Mouse (Mus musculus) thymus, adult 2 months (tissue): Measurements from ENCODE around the gene Hipk4. TPM values are rescaled to one million over a fixed set of nuclear protein-coding genes. Genes with fewer than 3 reads are reported as not detected.

ENCODE experiments used
- DNase-seq: peaks from one replicate; pipeline ENCODE4 v3.0.0; 2021
- H3K27ac ChIP-seq: fragments of 200-500 bp; 2 replicates; pipeline ENCODE4 v1.5.1; 2012; ENCODE audit warnings: low read length, control low read depth; ENCODE audit not compliant: control insufficient read depth, insufficient read depth
- H3K27me3 ChIP-seq: fragments of 200-500 bp; 2 replicates; pipeline ENCODE4 v1.6.1; 2012; ENCODE audit warnings: mild to moderate bottlenecking, low read length, moderate library complexity, mixed read lengths; ENCODE audit not compliant: control insufficient read depth, insufficient read depth
- H3K36me3 ChIP-seq: fragments of 200-500 bp; 2 replicates; pipeline ENCODE4 v1.6.1; 2012; ENCODE audit warnings: mild to moderate bottlenecking, low read length, moderate library complexity; ENCODE audit not compliant: control insufficient read depth, insufficient read depth
- H3K4me1 ChIP-seq: fragments of 200-500 bp; replicated peaks from 2 replicates; pipeline ENCODE4 v1.6.1; 2012; ENCODE audit warnings: low read length; ENCODE audit not compliant: control insufficient read depth, insufficient read depth
- H3K4me3 ChIP-seq: fragments of 200-500 bp; 2 replicates; pipeline ENCODE4 v1.5.1; 2012; ENCODE audit warnings: mild to moderate bottlenecking, low read length, control low read depth, moderate library complexity; ENCODE audit not compliant: control insufficient read depth, insufficient read depth
- CTCF ChIP-seq: fragments of 200-500 bp; IDR thresholded peaks from 2 replicates; pipeline ENCODE4 v1.5.1; 2012; ENCODE audit warnings: mild to moderate bottlenecking, control low read depth, low read length, moderate library complexity, borderline replicate concordance; ENCODE audit not compliant: control insufficient read depth, poor library complexity, insufficient read depth; ENCODE audit errors: extremely low read depth
- POLR2A ChIP-seq: fragments of 200-500 bp; IDR thresholded peaks from 2 replicates; pipeline ENCODE4 v1.6.1; 2012; ENCODE audit warnings: mild to moderate bottlenecking, low read length, control low read depth, moderate library complexity; ENCODE audit not compliant: control insufficient read depth, poor library complexity, insufficient read depth; ENCODE audit errors: extremely low read depth
- WGBS: fragments of 180-500 bp; shearing (Covaris S2); methylation state at CpG from one replicate; pipeline ENCODE4 v1.1.7; 2018; 5-methylcytosine and 5-hydroxymethylcytosine counted together
- polyA plus RNA-seq: library from polyadenylated mRNA; depleted of rRNA; stranded (reverse); fragments of >200 nt; gene quantifications from 2 replicates; pipeline ENCODE4 v1.2.3, GENCODE M21; 2012

Hipk4 gene
- polyA plus RNA-seq, 1 experiment = 1.3 TPM

- peak; percentile 61 for DNase-seq
- Histone ChIP-seq H3K27me3 (no peaks in the 10 kb centered on the region), H3K27ac (no peak overlapping the region), H3K4me3 (no peak overlapping the region), H3K4me1 (no peaks in the 10 kb centered on the region), H3K36me3 (no peaks in the 10 kb centered on the region)
- WGBS = 28% methylated on average over 10 of the region's 10 CpGs
- TF ChIP-seq POLR2A = no peak
- peak; percentile 93 for TF ChIP-seq CTCF
Observed at GRCm38 (mm10) chr7:27526039-27526827, 3.2 kb downstream of the Hipk4 start.

GRCm38 (mm10) chr7:27529070-27529469 is 6.0 kb downstream of the Hipk4 start:
- DNase-seq = no peak
- TF ChIP-seq POLR2A (no peak), CTCF (no peak)
- H3K4me3 ChIP-seq = no peak overlapping the region
- H3K36me3 ChIP-seq = peaks cover 25% of the 10 kb centered on the region
- no peaks in the 10 kb centered on the region for H3K27me3 ChIP-seq
- H3K4me1 ChIP-seq = no peaks in the 10 kb centered on the region
- 94% methylated on average over 21 of the region's 21 CpGs for WGBS
- H3K27ac ChIP-seq = no peak overlapping the region

- H3K4me1 ChIP-seq = no peaks in the 10 kb centered on the region
- no peak for DNase-seq
- no peaks in the 10 kb centered on the region for H3K27me3 ChIP-seq
- TF ChIP-seq POLR2A (no peak), CTCF (0 out of 2 replicates have a peak, but pooled peaks have one; percentile 26)
- H3K27ac ChIP-seq = no peak overlapping the region
- peaks cover 39% of the 10 kb centered on the region for H3K36me3 ChIP-seq
- H3K4me3 ChIP-seq = no peak overlapping the region
- WGBS = 94% methylated on average over 3 of the region's 3 CpGs
Observed at GRCm38 (mm10) chr7:27530937-27531336, 7.9 kb downstream of the Hipk4 start.

- H3K27me3 ChIP-seq = no peaks in the 10 kb centered on the region
- TF ChIP-seq POLR2A = no peak
- no peak for TF ChIP-seq CTCF
- H3K36me3 ChIP-seq = peaks cover 45% of the 10 kb centered on the region
- no peak for DNase-seq
- H3K4me1 ChIP-seq = no peaks in the 10 kb centered on the region
- no peak overlapping the region for H3K27ac ChIP-seq
- WGBS = 95% methylated on average over 10 of the region's 10 CpGs
- H3K4me3 ChIP-seq = no peak overlapping the region
Observed at GRCm38 (mm10) chr7:27531707-27532106, 8.6 kb downstream of the Hipk4 start.

- TF ChIP-seq POLR2A (no peak), CTCF (no peak)
- H3K4me3 ChIP-seq = no peak overlapping the region
- DNase-seq = no peak
- H3K36me3 ChIP-seq = peaks cover 53% of the 10 kb centered on the region
- no peak overlapping the region for H3K27ac ChIP-seq
- 99% methylated on average over 9 of the region's 9 CpGs for WGBS
- no peaks in the 10 kb centered on the region for H3K27me3 ChIP-seq
- no peaks in the 10 kb centered on the region for H3K4me1 ChIP-seq
Observed at GRCm38 (mm10) chr7:27532480-27533050, 9.5 kb downstream of the Hipk4 start.

- no peak for TF ChIP-seq POLR2A
- TF ChIP-seq CTCF = no peak
- peaks cover 60% of the 10 kb centered on the region for H3K36me3 ChIP-seq
- no peak for DNase-seq
- 88% methylated on average over 2 of the region's 2 CpGs for whole genome bisulfite sequencing
- H3K4me1 ChIP-seq = 0 out of 2 replicates have a peak, but pooled peaks cover 2% of the 10 kb centered on the region
- no peaks in the 10 kb centered on the region for H3K27me3 ChIP-seq
- no peak overlapping the region for H3K27ac ChIP-seq
- no peak overlapping the region for H3K4me3 ChIP-seq
Observed at GRCm38 (mm10) chr7:27535386-27535785, 12.3 kb downstream of the Hipk4 start.
